Mouse (Mus musculus) heart, embryonic 13.5 days (tissue): Measurements from ENCODE around the gene Supt20. TPM values are rescaled to one million over a fixed set of nuclear protein-coding genes. Genes with fewer than 3 reads are reported as not detected.
"Not testable (repeated sequence)": the region's sequence is repeated elsewhere in the genome, so short reads cannot be mapped to it uniquely, and the experiment has no call there.

Source experiments
- ATAC-seq: fragments of 200-750 bp; cut with Nextera tagmentation; 2 replicates; pipeline ENCODE4 v1.8.0; 2017; ENCODE audit warnings: moderate TSS enrichment; ENCODE audit not compliant: insufficient number of reproducible peaks, low FRiP score, low TSS enrichment; ENCODE audit errors: extremely low read depth
- H3K27ac ChIP-seq: fragments of 300-500 bp; sonication (generic); replicated peaks from 2 replicates; pipeline ENCODE4 v1.5.1; 2015; ENCODE audit warnings: moderate library complexity, mild to moderate bottlenecking, inconsistent platforms
- H3K27me3 ChIP-seq: fragments of 300-500 bp; sonication (generic); replicated peaks from 2 replicates; pipeline ENCODE4 v1.6.1; 2015; ENCODE audit warnings: mild to moderate bottlenecking, inconsistent platforms
- H3K36me3 ChIP-seq: fragments of 300-500 bp; sonication (generic); 2 replicates; pipeline ENCODE4 v1.6.1; 2015; ENCODE audit warnings: mild to moderate bottlenecking, inconsistent platforms
- H3K4me1 ChIP-seq: fragments of 300-500 bp; sonication (generic); 2 replicates; pipeline ENCODE4 v1.6.1; 2015; ENCODE audit warnings: inconsistent platforms
- H3K4me2 ChIP-seq: fragments of 300-500 bp; sonication (generic); 2 replicates; pipeline ENCODE4 v1.6.1; 2015; ENCODE audit warnings: inconsistent platforms, mild to moderate bottlenecking, moderate library complexity
- H3K4me3 ChIP-seq: fragments of 300-500 bp; sonication (generic); 2 replicates; pipeline ENCODE4 v1.5.1; 2015; ENCODE audit warnings: moderate library complexity, mild to moderate bottlenecking, inconsistent platforms
- H3K9ac ChIP-seq: fragments of 300-500 bp; sonication (generic); 2 replicates; pipeline ENCODE4 v1.6.1; 2015; ENCODE audit warnings: inconsistent platforms, mild to moderate bottlenecking, moderate library complexity
- H3K9me3 ChIP-seq: fragments of 300-500 bp; sonication (generic); 2 replicates; pipeline ENCODE4 v1.6.1; 2016; ENCODE audit warnings: inconsistent platforms
- WGBS: fragments of 180-500 bp; shearing (Covaris S2); methylation state at CpG from one replicate; pipeline ENCODE4 v1.1.7; 2015; ENCODE audit warnings: mixed read lengths; 5-methylcytosine and 5-hydroxymethylcytosine counted together
- polyA plus RNA-seq: library from polyadenylated mRNA; unstranded; fragments of >200 nt; fragmentation: Nextera tagmentation; extraction: Ambion mirVana; gene quantifications from 2 replicates; pipeline ENCODE4 v1.2.1, GENCODE M21; 2015

Gene Supt20
- polyA plus RNA-seq, 1 experiment from 2014 or later, result 61.4 TPM

DNA sequence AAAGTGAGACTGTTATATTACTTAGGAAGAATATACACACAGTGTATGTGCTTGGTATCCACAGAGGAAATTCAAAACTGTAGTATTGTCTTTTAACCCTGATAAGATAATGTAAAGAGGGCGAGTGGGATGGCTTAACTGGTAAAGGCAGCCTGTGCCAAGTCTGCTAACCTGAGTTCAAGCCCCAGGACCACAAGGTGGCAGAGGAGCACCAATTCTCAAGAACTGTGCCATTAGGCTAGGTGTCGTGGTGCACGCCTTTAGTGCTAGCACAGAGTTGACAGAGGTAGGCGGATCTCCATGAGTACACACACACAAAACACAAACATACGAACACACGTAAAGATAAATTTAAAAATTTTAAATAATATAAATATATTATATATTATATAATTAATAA is 23.0 kb upstream of the Supt20 start:
- Histone ChIP-seq H3K4me2 (no peak overlapping the region), H3K27me3 (no peaks in the 10 kb centered on the region), H3K4me1 (no peaks in the 10 kb centered on the region), H3K9me3 (no peaks in the 10 kb centered on the region), H3K4me3 (no peak overlapping the region), H3K27ac (no peak overlapping the region), H3K36me3 (no peaks in the 10 kb centered on the region), H3K9ac (no peak overlapping the region)
- ATAC-seq, result no peak
- 72% methylated on average over 6 of the region's 6 CpGs for WGBS

DNA sequence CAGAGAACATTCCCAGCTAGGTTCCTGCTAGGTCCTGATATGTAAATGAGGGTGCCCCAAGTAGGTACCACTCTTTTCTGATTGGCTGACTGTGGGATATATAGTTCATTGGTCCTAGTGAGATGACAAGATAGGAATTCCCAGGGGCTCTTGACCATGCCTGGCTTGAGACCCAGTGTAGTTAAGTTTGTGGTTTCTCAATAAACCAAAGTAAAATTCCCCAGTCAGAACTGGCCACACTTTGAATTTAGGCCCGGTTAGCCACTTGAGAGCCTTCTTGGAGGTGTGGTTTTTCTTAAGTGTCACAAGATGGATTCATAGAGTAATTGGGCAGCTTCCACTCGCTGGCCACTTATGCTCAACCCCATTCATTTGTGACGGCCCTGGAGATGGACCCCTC is 20.5 kb upstream of the Supt20 start:
- Histone ChIP-seq H3K4me3 (no peak overlapping the region), H3K27ac (no peak overlapping the region), H3K9ac (no peak overlapping the region), H3K4me1 (no peaks in the 10 kb centered on the region), H3K27me3 (no peaks in the 10 kb centered on the region), H3K36me3 (no peaks in the 10 kb centered on the region), H3K9me3 (no peaks in the 10 kb centered on the region), H3K4me2 (no peak overlapping the region)
- ATAC-seq, result no peak
- WGBS, result 62% methylated on average over 3 of the region's 3 CpGs

DNA sequence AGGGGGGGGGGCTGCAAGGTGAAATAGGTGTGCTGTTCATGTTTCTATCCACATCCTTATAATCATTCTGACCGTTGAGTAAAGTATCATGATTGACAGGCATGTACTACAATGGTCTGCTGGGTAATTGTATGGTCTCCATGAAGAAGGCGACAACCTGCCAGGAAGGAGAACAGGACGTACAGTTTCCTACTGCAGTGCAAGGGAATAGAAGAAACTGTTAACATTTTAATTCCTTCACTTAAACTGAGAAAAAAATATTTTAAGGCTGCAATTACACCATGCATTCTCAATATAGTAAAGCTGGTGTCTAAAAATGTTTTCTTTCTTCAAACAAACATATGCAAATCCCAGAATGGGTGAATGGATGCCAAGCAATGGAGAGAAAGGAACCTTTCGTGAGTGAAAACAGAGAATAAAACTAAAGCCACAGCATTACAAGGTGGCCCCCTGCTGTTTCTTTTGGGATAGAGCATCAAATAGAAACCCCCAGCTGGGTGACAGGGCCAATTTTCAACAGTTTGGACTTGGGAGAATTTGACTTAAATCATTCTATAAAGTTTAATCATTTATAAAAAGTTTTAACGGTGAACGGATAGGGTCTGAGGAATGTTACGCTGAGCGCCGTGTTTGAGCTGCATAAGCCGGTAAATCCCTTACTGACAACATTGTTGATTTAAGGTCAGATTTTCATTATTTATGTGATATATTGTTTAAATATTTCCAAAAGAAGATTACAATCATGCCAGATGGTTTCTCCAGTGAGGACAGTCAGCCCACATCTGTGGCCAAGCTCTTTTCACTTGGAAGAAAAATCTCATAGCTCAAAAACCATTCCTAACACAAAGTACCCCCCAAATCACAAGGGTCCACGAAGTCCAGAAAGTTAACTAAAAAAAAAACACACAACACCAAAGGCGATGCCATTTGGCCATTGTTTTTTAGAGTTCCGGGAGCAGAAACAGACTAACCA is 19.8 kb upstream of the Supt20 start:
- 66% methylated on average over 13 of the region's 13 CpGs for WGBS
- Histone ChIP-seq H3K4me2 (no peak overlapping the region), H3K9ac (no peak overlapping the region), H3K4me1 (no peaks in the 10 kb centered on the region), H3K4me3 (no peak overlapping the region), H3K27me3 (no peaks in the 10 kb centered on the region), H3K27ac (no peak overlapping the region), H3K36me3 (no peaks in the 10 kb centered on the region), H3K9me3 (no peaks in the 10 kb centered on the region)
- no peak for ATAC-seq

GRCm38 (mm10) chr3:54676818-54677217 is 15.8 kb upstream of the Supt20 start:
- H3K27ac ChIP-seq, result no peak overlapping the region
- H3K27me3 ChIP-seq, result no peaks in the 10 kb centered on the region
- H3K4me1 ChIP-seq, result no peaks in the 10 kb centered on the region
- H3K9ac ChIP-seq, result no peak overlapping the region
- H3K4me2 ChIP-seq, result no peak overlapping the region
- no peak overlapping the region for H3K4me3 ChIP-seq
- WGBS, result 64% methylated on average over 2 of the region's 2 CpGs
- no peaks in the 10 kb centered on the region for H3K9me3 ChIP-seq
- no peaks in the 10 kb centered on the region for H3K36me3 ChIP-seq
- ATAC-seq, result no peak

DNA sequence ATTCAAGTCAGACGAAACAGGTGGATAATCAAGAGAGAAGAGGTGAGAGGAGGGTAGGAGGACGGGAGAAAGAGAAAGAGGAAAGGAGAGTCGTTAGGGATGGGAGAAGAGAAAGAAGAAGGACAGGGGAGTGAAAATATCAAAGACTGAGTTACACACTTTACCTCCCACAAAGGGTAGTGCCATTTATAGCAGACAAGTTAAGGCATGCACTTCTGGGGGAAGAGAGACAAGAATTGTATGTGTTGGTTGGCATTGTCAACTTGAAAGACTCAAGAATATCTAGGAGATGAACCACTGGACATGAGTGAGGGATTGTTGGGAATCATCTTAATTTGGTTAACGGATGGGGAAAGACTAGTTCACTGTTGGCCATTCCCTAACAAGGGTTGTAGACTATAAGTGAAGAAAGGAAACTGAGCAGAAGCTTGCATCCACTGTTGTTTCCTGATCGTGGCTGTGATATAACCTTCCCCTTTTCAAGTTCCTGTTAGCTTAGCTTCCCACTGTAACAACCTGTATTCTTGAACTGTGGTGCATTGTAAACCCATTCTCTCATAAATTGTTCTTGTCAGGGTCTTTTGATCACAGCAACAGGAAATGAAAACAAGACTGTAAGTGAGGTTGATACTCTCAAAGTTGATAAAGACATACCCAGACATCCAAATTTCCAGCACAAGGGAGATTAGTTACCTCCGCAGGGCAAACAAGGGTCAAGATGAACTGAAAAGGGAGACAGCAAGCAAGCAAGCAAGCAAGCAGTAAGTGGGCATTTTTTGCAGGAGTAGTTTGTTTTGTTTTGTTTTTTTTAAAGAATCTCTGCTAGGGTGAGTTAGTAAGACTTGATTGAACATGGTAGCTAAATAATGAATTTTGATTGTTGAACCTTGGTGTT is 11.1 kb upstream of the Supt20 start:
- H3K9me3 ChIP-seq, result no peaks in the 10 kb centered on the region
- H3K4me1 ChIP-seq, result no peaks in the 10 kb centered on the region
- no peak overlapping the region for H3K4me2 ChIP-seq
- no peak overlapping the region for H3K4me3 ChIP-seq
- no peak overlapping the region for H3K9ac ChIP-seq
- H3K27ac ChIP-seq, result no peak overlapping the region
- ATAC-seq, result no peak
- H3K36me3 ChIP-seq, result no peaks in the 10 kb centered on the region
- 53% methylated on average over 6 of the region's 6 CpGs for WGBS
- no peaks in the 10 kb centered on the region for H3K27me3 ChIP-seq

DNA sequence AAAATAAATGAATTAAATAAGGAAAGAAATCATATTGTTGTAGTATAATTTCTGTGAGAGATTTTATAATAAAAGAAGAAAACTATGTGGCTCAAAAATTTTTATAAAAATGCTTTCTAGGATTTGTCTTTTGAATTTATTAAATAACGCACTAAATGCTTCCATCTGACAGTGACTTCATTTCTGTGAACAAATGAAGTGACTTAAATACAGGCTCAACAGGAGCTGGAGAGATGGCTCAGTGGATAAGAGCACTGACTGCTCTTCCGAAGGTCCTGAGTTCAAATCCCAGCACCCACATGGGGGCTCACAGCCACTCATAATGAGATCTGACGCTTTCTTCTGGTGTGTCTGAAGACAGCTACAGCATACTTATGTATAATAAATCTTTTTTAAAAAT is 7.4 kb upstream of the Supt20 start:
- no peak overlapping the region for H3K27ac ChIP-seq
- WGBS, result 86% methylated on average over 3 of the region's 3 CpGs
- no peaks in the 10 kb centered on the region for H3K4me1 ChIP-seq
- H3K27me3 ChIP-seq, result no peaks in the 10 kb centered on the region
- no peaks in the 10 kb centered on the region for H3K9me3 ChIP-seq
- no peak overlapping the region for H3K4me3 ChIP-seq
- H3K36me3 ChIP-seq, result no peaks in the 10 kb centered on the region
- no peak overlapping the region for H3K9ac ChIP-seq
- ATAC-seq, result no peak
- no peak overlapping the region for H3K4me2 ChIP-seq

GRCm38 (mm10) chr3:54687245-54687644 is 5.4 kb upstream of the Supt20 start:
- 69% methylated on average over 2 of the region's 2 CpGs for WGBS
- ATAC-seq, result no peak
- no peaks in the 10 kb centered on the region for H3K9me3 ChIP-seq

DNA sequence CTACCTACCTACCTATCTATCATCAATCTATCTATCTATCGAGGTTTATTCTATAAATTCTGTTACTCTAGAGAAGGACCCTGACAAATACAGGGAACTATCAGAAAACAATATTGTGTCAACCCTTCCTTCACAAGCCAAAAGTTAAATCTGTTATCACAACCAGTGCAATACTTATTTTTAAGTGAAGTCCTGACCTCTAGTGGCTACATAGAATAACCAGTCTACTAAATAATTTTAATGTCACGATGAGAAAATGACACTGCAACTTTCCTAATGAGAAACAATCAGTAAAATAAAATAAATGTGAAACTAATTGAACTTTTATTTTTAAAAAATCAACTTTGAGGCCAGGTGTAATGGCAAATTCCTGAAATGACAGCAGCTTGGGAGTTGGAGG is 3.5 kb upstream of the Supt20 start:
- H3K27ac ChIP-seq, result no peak overlapping the region
- 45% methylated on average over 2 of the region's 2 CpGs for WGBS
- no peaks in the 10 kb centered on the region for H3K4me1 ChIP-seq
- H3K9ac ChIP-seq, result no peak overlapping the region
- no peak overlapping the region for H3K4me2 ChIP-seq
- no peaks in the 10 kb centered on the region for H3K9me3 ChIP-seq
- no peaks in the 10 kb centered on the region for H3K27me3 ChIP-seq
- H3K4me3 ChIP-seq, result no peak overlapping the region
- no peaks in the 10 kb centered on the region for H3K36me3 ChIP-seq
- ATAC-seq, result no peak

More at GRCm38 (mm10) chr3:54687245-54687644, 5.4 kb upstream of the Supt20 start:
- Histone ChIP-seq H3K4me1 (no peaks in the 10 kb centered on the region), H3K27me3 (no peaks in the 10 kb centered on the region), H3K36me3 (no peaks in the 10 kb centered on the region), H3K27ac (no peak overlapping the region), H3K9ac (no peak overlapping the region), H3K4me3 (no peak overlapping the region), H3K4me2 (no peak overlapping the region)

GRCm38 (mm10) chr3:54693056-54693415 is 429 bp downstream of the Supt20 start:
- WGBS, result 1% methylated on average over 8 of the region's 8 CpGs
- H3K27ac ChIP-seq, result peak overlapping the region; percentile 94
- no peaks in the 10 kb centered on the region for H3K27me3 ChIP-seq
- H3K9ac ChIP-seq, result peak overlapping the region; percentile 89
- peaks cover 8% of the 10 kb centered on the region for H3K4me1 ChIP-seq
- no peak for ATAC-seq
- H3K36me3 ChIP-seq, result peaks cover 34% of the 10 kb centered on the region
- H3K9me3 ChIP-seq, result no peaks in the 10 kb centered on the region
- peak overlapping the region; percentile 87 for H3K4me2 ChIP-seq
- H3K4me3 ChIP-seq, result peak overlapping the region; percentile 85

- no peak; the same call in 1 of the 2 replicates for ATAC-seq
- no peak overlapping the region for H3K9ac ChIP-seq
- no peak overlapping the region for H3K4me2 ChIP-seq
- H3K27me3 ChIP-seq, result no peaks in the 10 kb centered on the region
- H3K4me1 ChIP-seq, result peaks cover under 1% of the 10 kb centered on the region; the same call in 1 of the 2 replicates
- 40% methylated on average over 5 of the region's 5 CpGs for WGBS
- H3K9me3 ChIP-seq, result no peaks in the 10 kb centered on the region
- no peak overlapping the region for H3K4me3 ChIP-seq
- H3K36me3 ChIP-seq, result peaks cover 91% of the 10 kb centered on the region
- H3K27ac ChIP-seq, result no peak overlapping the region
Measured at GRCm38 (mm10) chr3:54699759-54700301, 7.2 kb downstream of the Supt20 start.

GRCm38 (mm10) chr3:54704106-54704505 is 11.5 kb downstream of the Supt20 start:
- not testable (repeated sequence) for ATAC-seq, H3K4me3 ChIP-seq, H3K9me3 ChIP-seq, H3K4me2 ChIP-seq, H3K9ac ChIP-seq, H3K4me1 ChIP-seq, H3K27ac ChIP-seq, H3K27me3 ChIP-seq
- 94% methylated on average over 8 of the region's 8 CpGs for WGBS
- peaks cover 93% of the 10 kb centered on the region for H3K36me3 ChIP-seq
